Mouse (Mus musculus) WW6 (cell line): Measurements from ENCODE around the gene Sh3kbp1.

Experiments
- DNase-seq: peaks from one replicate; pipeline ENCODE4 v3.0.0-alpha.2; 2013; ENCODE audit warnings: low read depth, low spot score

Gene Sh3kbp1

DNA sequence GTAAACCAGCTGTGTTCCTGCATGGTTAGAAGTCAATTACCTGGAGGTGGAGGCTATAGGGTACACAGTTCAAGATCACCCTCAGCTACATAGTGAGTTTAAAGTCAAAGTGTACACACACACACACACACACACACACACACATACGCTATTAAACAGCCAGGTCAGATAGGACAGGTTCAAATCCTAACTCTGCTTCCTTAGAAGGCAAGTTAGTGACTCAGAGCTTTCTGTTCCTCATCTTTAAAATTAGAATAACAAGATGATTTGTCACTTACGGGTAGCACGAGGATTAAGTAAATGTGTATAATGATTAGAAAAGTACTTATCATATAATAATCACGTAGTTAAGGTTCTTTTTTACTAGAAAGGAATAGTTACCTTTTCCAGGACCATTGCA, 208.2 kb downstream of the Sh3kbp1 start:
- no peak for DNase-seq

DNA sequence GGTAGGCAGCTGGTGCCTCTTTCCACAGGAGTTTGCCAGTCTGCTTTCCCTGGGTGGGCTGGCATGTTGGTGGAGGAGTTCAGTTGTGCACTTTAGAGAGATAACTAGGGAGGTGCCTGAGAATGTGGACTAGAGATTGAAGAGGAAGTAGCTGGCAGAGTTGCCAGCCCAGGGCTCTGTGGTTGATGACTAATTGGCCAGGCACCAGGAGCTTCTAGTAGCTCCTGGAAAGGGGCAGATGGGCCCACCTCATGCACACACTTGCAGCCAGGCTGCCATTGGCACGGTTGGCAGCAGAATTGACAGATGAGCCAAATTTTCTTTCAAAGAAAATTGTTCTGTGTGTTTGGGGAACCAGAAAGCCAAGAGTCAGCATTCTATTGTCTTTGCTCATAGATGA, 210.3 kb downstream of the Sh3kbp1 start:
- no peak for DNase-seq

DNA sequence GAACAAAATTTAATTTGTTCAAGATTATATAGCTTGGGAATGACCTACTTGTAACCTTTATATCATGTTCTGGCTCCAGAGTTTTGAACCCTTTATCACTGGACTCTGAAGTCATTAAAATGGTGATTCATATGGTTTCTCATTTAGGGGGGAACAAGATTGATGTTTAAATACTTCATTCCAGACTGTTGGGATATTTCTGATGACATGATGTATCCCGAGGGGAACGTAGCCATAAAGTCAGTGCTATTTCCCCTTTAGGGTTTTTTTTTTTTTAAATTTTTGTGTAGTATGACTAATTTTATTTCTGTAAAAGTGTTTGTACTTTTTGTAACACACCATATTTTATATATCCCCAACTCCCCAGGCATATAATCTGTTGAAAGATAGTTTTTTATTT, 212.7 kb downstream of the Sh3kbp1 start:
- no peak for DNase-seq

DNA sequence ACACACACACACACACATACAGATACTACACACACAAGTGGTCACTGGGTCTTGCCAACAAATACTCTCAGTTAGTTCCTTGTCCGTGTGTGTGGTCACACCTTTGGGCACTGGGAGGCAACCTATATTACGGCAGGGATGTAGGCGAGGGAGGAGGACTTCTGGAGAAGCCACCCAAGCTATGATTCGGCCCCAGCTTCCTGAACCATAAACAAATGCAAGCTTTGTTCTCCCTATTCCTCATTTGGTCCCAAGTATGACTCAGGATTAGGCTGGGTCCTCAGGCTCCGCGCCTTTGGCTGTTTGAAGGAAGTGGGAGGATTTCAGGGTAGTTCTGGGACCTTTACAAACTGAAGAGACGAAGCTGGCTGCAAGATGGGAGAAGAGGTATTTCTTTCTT, 213.2 kb downstream of the Sh3kbp1 start:
- DNase-seq, result no peak

DNA sequence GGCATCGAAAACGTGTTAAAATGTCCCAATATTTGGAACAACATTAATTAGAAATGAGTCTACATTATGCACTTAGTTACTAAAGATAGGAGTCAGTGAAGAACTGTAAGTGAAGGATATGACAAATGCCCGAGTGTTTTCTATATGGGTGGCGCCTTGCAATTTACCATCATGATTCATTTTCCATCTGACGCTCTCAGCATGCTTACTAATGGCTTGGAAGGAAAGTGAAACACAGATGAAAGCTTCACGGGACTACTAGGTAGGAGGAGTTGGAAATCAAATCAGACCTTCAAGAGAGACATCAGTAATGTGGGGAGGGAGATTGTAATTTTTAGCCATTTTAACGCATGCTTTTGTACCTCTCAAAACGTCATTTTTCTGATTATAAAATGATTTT, 223.7 kb downstream of the Sh3kbp1 start:
- DNase-seq, result no peak

DNA sequence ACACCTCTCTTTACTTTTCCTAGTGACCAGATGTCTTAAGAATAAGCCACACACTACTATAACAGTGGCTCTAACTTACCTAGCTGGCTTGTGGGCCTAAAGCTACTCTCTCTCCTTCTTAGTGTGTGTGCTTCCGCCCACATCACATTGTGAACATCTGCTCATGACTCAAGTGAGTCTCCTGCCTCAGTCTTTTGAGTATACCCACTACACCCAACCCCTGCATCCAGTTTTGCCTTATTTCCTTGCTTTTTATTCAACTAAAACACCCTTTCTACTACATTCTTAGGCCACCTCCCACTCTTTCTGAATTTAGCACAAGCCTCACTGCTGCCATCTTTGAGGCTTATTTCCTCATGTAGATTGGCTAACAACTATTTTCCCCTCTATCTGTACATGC, 229.8 kb downstream of the Sh3kbp1 start:
- DNase-seq, result no peak

DNA sequence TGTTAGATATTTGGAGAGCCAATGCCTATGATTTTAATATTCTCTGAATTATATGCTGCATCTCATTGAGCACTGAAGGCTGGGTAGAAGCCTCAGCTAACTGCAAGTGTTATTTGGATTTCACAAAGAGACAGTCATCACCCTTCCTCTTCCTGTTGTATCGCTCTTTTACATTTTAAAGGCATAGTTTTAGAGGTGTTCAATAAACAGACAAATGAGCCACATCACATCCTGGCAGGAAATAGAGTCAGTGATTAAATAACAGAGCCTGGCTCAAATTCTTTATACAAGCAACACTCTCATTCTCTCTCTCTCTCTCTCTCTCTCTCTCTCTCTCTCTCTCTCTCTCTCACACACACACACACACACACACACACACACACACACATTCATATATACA, 231.1 kb downstream of the Sh3kbp1 start:
- DNase-seq, result no peak

DNA sequence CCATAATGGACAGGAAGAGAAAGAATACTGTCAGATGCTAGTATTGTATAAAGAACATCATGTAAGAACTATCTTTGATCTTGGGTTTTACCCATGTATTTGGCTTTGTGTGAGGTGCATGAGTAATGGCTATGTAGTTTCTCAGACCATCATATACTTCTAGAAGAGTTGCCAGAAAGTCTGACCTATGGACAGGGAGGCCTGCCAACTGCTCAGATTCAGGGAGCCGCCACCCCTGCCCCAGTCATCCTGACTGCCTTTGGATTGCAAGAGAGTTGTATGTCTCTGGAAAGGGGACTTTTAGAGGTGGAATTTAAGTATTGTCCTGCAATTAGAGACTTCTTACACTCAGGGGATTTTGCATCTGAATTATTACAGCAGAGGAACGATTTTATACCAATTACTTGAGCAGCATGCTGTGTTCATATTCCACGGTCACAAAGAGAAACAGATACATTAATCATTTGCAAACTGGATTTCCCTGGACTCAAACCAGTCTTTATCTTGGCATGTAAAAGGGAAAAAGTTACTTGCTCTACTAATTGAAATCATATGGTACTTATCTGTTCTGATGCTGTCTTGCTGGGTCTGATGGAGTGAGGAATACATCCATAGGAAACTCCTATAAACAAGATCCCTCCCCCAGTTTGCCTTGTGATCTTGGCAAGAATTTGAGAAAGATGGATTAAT, 233.9 kb downstream of the Sh3kbp1 start:
- DNase-seq, result no peak

GRCm38 (mm10) chrX:159867660-159868059, 240.6 kb downstream of the Sh3kbp1 start:
- DNase-seq, result no peak

- DNase-seq, result no peak
Measured at GRCm38 (mm10) chrX:159872521-159872920, 245.4 kb downstream of the Sh3kbp1 start.

DNA sequence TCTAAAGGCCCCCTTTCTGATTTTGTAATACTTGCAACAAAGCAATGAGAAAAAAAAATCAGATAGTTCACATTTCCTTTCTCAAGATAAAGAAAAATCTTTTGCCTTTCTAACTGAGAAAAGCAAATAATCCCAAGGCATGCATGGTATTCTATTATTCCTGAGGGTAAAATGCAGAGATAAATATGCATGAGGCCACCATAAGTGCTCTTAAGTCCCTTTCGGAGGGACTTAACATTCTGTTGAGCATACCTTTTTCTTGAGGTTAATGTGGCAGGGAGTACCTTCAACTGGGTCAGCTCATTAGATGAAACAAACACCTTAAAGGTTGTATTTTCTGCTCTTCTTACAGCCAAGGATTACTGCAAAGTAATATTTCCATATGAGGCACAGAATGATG, 250.7 kb downstream of the Sh3kbp1 start:
- DNase-seq, result no peak

DNA sequence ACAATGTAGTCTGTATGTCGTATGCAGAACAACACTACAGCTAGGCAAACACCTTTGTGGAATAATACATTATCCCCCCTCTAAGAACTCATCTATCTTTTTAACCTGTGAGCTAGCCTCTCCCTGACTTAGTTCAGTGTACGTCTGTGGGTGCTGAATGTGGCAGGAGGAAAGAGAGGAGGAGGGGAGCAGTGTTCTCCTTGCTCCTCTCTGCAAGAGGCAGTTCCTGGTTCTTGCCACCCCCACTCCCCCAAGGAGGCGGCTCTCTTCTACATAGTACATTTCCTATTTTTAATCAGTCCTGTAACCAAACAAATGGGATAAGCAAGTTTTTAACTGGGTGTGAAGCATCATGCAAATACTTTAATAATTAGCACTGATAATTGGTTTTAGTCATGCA, 252.4 kb downstream of the Sh3kbp1 start:
- DNase-seq, result no peak

DNA sequence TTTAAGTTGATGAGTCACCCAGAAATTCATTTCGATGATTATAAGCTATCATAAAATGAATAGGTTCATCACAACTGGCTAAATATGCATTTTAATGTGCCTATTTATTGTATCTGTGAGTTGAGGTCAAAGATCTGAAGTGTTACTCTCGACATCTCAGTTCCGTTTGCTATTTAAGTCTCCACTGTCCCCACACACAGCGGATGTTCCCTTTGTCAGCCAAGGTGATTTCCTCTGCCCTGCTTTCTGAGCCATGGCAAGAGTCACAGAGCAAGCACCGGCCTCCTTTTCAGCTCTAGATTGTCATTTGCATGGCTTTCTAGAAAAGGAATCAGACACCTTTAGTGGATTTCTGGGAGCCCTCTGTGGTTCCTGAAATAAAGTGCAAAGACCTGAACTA, 254.5 kb downstream of the Sh3kbp1 start:
- no peak for DNase-seq

GRCm38 (mm10) chrX:159896536-159896935, 269.5 kb downstream of the Sh3kbp1 start:
- DNase-seq, result no peak

DNA sequence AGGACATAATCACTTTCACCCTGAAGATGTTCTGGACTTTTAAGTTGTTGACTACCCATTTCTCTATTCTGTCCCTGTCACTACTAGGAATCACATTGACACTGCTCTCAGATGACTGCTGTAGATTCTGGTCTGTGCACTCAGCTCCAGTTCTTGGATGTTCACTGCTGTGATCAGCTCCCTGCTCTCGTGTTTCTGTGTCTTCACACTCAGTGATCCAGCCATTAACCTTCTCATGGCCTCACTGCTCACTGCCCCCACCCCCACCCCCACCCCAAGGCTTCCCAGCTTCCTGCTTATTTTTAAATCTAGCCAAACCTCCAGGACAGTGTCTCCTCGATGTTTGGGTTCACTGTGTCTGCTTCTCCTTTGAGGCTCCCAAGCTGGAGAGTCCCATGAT, 271.0 kb downstream of the Sh3kbp1 start:
- no peak for DNase-seq

DNA sequence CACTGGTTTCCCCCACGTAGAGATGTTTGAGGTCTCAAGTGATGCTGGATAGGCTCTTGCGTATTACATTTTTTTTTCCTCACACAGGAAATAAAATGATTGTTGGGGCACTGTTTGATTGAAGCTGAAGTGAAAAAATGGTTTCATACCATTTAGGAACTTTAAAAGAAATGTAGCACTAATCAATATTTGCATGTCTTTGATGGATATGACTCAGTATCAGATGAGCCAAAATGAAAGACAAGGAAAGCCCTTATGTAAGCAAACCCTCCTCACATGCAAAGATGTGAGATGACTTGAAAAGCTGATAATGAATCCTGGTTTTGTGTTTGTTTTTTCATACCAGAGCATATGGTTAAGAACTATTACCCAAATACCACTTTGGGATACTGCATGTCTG, 272.0 kb downstream of the Sh3kbp1 start:
- DNase-seq, result no peak

- DNase-seq, result no peak
Measured at GRCm38 (mm10) chrX:159903421-159903820, 276.3 kb downstream of the Sh3kbp1 start.

DNA sequence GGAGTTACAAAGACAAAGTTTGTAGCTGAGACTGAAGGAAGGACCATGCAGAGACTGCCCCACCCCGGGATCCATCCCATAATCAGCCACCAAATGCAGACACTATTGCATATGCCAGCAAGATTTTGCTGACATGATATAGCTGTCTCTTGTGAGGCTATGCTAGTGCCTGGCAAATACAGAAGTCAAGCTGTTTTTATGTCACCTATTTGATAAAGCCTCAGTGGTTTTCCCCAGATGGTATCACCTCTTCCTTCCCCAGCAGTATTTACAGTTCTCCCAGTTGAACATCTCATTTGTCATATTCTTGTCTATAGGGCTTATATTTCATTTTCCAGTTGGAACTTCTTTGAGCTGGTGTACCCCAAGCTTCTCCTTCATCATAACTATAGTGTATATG, 280.6 kb downstream of the Sh3kbp1 start:
- DNase-seq, result no peak

DNA sequence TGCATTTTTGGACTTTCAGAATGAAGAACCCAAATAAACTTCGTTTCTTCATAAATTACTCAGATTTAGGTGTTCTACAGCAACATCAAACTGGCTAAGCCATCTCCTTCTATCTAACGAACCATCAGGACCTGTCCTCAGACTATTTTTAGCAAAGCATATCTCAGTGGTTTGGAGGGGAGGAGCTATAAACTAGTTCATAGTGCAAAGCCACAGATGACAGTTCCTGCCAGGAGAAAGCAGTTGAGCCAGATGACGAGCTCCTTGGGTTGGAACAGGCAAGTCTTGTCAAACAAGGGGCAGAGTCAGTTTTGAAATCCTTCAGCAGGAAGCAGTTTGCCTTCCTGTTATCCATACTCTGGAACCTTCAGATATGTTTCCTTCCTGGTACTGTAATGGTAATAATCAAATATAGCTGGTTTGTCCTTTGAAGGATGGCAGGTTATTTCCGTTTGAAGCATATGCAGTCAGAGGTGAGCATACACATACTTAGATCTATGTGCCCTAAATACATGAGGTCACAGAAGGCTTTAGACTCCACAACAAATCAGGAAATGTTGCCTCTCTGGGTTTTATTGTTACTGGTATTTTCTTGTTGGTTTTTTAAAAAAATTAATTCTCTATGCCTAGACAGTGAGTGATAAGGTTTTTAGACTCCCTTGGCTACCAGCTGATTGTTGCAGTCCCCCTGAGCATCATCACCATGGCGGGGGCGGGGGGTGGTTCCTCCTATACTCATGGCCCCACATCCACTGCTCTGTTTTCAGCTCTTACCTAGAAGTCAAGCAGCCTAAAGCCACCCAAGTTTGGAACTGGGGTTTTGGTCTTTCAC, 282.6 kb downstream of the Sh3kbp1 start:
- no peak for DNase-seq

DNA sequence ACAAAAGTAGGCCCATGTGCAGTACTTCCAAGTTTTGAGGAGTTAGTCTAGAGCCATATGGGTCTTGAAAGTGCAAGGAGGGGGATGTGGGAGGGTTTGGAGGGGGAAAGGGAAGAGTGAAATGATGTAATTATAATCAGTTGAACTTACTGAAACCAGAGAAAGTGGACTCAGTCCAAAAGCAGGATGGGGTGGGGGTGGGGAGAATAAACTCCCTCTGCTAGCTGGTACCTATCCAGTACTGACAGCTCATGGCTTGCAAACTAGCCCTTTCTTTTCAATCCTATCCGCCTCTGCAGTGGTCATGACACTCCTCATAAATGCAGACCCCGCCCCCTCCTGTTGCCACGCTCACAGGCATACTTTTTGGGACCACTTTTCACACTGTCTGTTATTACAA, 283.5 kb downstream of the Sh3kbp1 start:
- DNase-seq, result no peak

DNA sequence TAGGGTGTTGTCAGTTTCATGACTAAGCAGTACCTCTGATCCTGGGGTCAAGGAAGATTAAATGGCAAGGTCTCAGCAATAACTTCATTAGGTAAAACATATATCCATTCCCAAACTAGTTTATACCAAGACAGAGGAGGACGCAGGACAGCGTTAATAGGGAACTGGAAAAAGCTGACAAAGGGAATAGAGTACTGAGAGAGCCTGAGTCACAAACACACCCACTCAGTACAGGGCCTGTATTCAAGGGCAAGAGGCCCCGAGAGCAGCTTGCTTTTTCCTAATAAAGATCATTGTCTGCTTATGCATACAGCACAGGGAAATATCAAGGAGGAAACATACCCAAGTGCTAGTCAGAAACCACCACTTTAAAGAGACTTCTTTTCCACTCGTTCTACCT, 284.5 kb downstream of the Sh3kbp1 start:
- no peak for DNase-seq

DNA sequence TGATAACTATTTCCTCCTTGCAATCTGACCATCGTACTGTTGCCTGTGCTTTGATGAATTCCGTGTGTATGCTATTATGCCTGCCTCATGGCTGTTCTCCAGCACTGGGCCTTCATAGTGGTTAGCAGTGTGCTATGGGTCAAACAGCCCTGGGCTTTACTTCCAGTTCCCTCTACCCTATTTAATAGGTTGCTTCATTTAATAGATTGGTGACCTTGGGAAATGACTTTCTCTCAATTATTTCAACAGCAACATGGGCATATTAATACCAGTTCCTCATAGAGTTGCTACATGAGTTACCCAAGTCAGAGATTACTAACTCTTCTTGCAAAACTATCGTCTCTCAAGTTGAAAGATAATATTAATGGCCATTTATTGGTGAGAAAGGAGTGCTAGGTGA, 285.0 kb downstream of the Sh3kbp1 start:
- no peak for DNase-seq

GRCm38 (mm10) chrX:159913489-159913888, 286.4 kb downstream of the Sh3kbp1 start:
- no peak for DNase-seq
